Mouse (Mus musculus) liver, embryonic 13.5 days (tissue): ENCODE data around the gene Olfr1023. TPM values are rescaled to one million over a fixed set of nuclear protein-coding genes. Genes with fewer than 3 reads are reported as not detected.

Source experiments
- ATAC-seq: fragments of 200-750 bp; cut with Nextera tagmentation; 2 replicates; pipeline ENCODE4 v1.8.0; 2017; ENCODE audit warnings: low read depth, mild to moderate bottlenecking, moderate number of reproducible peaks, moderate library complexity
- DNase-seq: peaks from one replicate; pipeline ENCODE4 v3.0.0; 2022
- H3K27ac ChIP-seq: fragments of 300-500 bp; sonication (generic); 2 replicates; pipeline ENCODE4 v1.5.1; 2015; ENCODE audit warnings: moderate library complexity, mild to moderate bottlenecking, inconsistent platforms
- H3K27me3 ChIP-seq: fragments of 300-500 bp; sonication (generic); 2 replicates; pipeline ENCODE4 v1.6.1; 2015; ENCODE audit warnings: mild to moderate bottlenecking, inconsistent platforms
- H3K36me3 ChIP-seq: fragments of 300-500 bp; sonication (generic); 2 replicates; pipeline ENCODE4 v1.6.1; 2015; ENCODE audit warnings: mild to moderate bottlenecking, inconsistent platforms
- H3K4me1 ChIP-seq: fragments of 300-500 bp; sonication (generic); replicated peaks from 2 replicates; pipeline ENCODE4 v1.6.1; 2015; ENCODE audit warnings: inconsistent platforms
- H3K4me2 ChIP-seq: fragments of 300-500 bp; sonication (generic); 2 replicates; pipeline ENCODE4 v1.6.1; 2015; ENCODE audit warnings: inconsistent platforms, mild to moderate bottlenecking, moderate library complexity
- H3K4me3 ChIP-seq: fragments of 300-500 bp; sonication (generic); replicated peaks from 2 replicates; pipeline ENCODE4 v1.5.1; 2015; ENCODE audit warnings: mild to moderate bottlenecking, inconsistent platforms
- H3K9ac ChIP-seq: fragments of 300-500 bp; sonication (generic); 2 replicates; pipeline ENCODE4 v1.6.1; 2015; ENCODE audit warnings: mild to moderate bottlenecking, inconsistent platforms
- H3K9me3 ChIP-seq: fragments of 300-500 bp; sonication (generic); replicated peaks from 2 replicates; pipeline ENCODE4 v1.6.1; 2016; ENCODE audit warnings: inconsistent platforms
- WGBS: fragments of 180-500 bp; shearing (Covaris S2); methylation state at CpG from one replicate; pipeline ENCODE4 v1.1.7; 2015; ENCODE audit not compliant: insufficient replicate concordance; 5-methylcytosine and 5-hydroxymethylcytosine counted together
- polyA plus RNA-seq: library from polyadenylated mRNA; unstranded; fragments of >200 nt; fragmentation: Nextera tagmentation; extraction: Ambion mirVana; gene quantifications from 2 replicates; pipeline ENCODE4 v1.2.1, GENCODE M21; 2015

The Olfr1023 gene
- not detected in 2 replicates for polyA plus RNA-seq

- no peak within 1 kb of the TSS for H3K4me3 ChIP-seq
- H3K9ac ChIP-seq: no peak within 1 kb of the TSS
- H3K36me3 ChIP-seq: no peaks in the 10 kb centered on the region
- DNase-seq: no peak
- no peak within 1 kb of the TSS for H3K27ac ChIP-seq
- ATAC-seq: no peak
- no peaks in the 10 kb centered on the region for H3K4me1 ChIP-seq
- no peaks in the 10 kb centered on the region for H3K9me3 ChIP-seq
- no peak within 1 kb of the TSS for H3K4me2 ChIP-seq
- 46% methylated on average over 2 of the region's 2 CpGs for WGBS
- H3K27me3 ChIP-seq: no peaks in the 10 kb centered on the region
Measured at GRCm38 (mm10) chr2:85885340-85885739, at the start of gene Olfr1023. Olfr1023 (plus strand) TSS chr2:85885640.

GRCm38 (mm10) chr2:85845383-85845782 lies 40.1 kb upstream of the Olfr1023 start, which contains the start of gene Olfr1019:
Olfr1019 (minus strand) TSS chr2:85845483.
- H3K27ac ChIP-seq: no peak within 1 kb of the TSS
- no peaks in the 10 kb centered on the region for H3K4me1 ChIP-seq
- H3K36me3 ChIP-seq: no peaks in the 10 kb centered on the region
- DNase-seq (no peak), ATAC-seq (no peak)
- no peak within 1 kb of the TSS for H3K9ac ChIP-seq
- H3K27me3 ChIP-seq: no peaks in the 10 kb centered on the region
- no peak within 1 kb of the TSS for H3K4me3 ChIP-seq
- H3K9me3 ChIP-seq: no peaks in the 10 kb centered on the region
- no peak within 1 kb of the TSS for H3K4me2 ChIP-seq

- ATAC-seq: no peak
- WGBS: 67% methylated on average over 1 of the region's 1 CpGs
Measured at GRCm38 (mm10) chr2:85846730-85847129, 38.7 kb upstream of the Olfr1023 start, which contains the start of gene Olfr1020. Olfr1020 (plus strand) TSS chr2:85847030.

GRCm38 (mm10) chr2:85868294-85868693 lies 17.1 kb upstream of the Olfr1023 start, which contains the start of gene Olfr1022:
Olfr1022 (plus strand) TSS chr2:85868594.
- Histone ChIP-seq H3K27ac (no peak within 1 kb of the TSS), H3K9me3 (no peaks in the 10 kb centered on the region), H3K4me2 (no peak within 1 kb of the TSS), H3K4me3 (no peak within 1 kb of the TSS), H3K4me1 (no peaks in the 10 kb centered on the region), H3K9ac (no peak within 1 kb of the TSS), H3K36me3 (no peaks in the 10 kb centered on the region), H3K27me3 (no peaks in the 10 kb centered on the region)
- 28% methylated on average over 2 of the region's 2 CpGs for WGBS
- ATAC-seq (no peak), DNase-seq (no peak)

More at GRCm38 (mm10) chr2:85846730-85847129, 38.7 kb upstream of the Olfr1023 start, which contains the start of gene Olfr1020:
- DNase-seq: no peak
- Histone ChIP-seq H3K27ac (no peak within 1 kb of the TSS), H3K9ac (no peak within 1 kb of the TSS), H3K9me3 (no peaks in the 10 kb centered on the region), H3K36me3 (no peaks in the 10 kb centered on the region), H3K4me3 (no peak within 1 kb of the TSS), H3K4me2 (no peak within 1 kb of the TSS), H3K4me1 (no peaks in the 10 kb centered on the region), H3K27me3 (no peaks in the 10 kb centered on the region)

GRCm38 (mm10) chr2:85904952-85905351 lies 19.5 kb downstream of the Olfr1023 start, which contains the start of gene Olfr1024:
Olfr1024 (minus strand) TSS chr2:85905052.
- Histone ChIP-seq H3K9ac (no peak within 1 kb of the TSS), H3K27ac (no peak within 1 kb of the TSS), H3K9me3 (no peaks in the 10 kb centered on the region), H3K4me2 (no peak within 1 kb of the TSS), H3K4me3 (no peak within 1 kb of the TSS), H3K36me3 (no peaks in the 10 kb centered on the region), H3K4me1 (no peaks in the 10 kb centered on the region), H3K27me3 (no peaks in the 10 kb centered on the region)
- 65% methylated on average over 3 of the region's 3 CpGs for WGBS
- ATAC-seq (no peak), DNase-seq (no peak)

- Histone ChIP-seq H3K27me3 (no peaks in the 10 kb centered on the region), H3K9me3 (no peaks in the 10 kb centered on the region), H3K4me2 (no peak overlapping the region), H3K36me3 (no peaks in the 10 kb centered on the region), H3K4me1 (no peaks in the 10 kb centered on the region), H3K4me3 (no peak overlapping the region), H3K27ac (no peak overlapping the region), H3K9ac (no peak overlapping the region)
- ATAC-seq: no peak
- no peak for DNase-seq
Measured at GRCm38 (mm10) chr2:85913197-85913596, 27.8 kb downstream of the Olfr1023 start.

GRCm38 (mm10) chr2:85914893-85915292 lies 29.5 kb downstream of the Olfr1023 start, which contains the start of gene Olfr1025-ps1:
Olfr1025-ps1 (plus strand) TSS chr2:85915193.
- no peak for ATAC-seq
- Histone ChIP-seq H3K4me3 (no peak within 1 kb of the TSS), H3K9me3 (no peaks in the 10 kb centered on the region), H3K9ac (no peak within 1 kb of the TSS), H3K27me3 (no peaks in the 10 kb centered on the region), H3K27ac (no peak within 1 kb of the TSS), H3K36me3 (no peaks in the 10 kb centered on the region), H3K4me2 (no peak within 1 kb of the TSS), H3K4me1 (no peaks in the 10 kb centered on the region)
- no peak for DNase-seq
- 25% methylated on average over 1 of the region's 1 CpGs for WGBS

- no peaks in the 10 kb centered on the region for H3K27me3 ChIP-seq
- no peaks in the 10 kb centered on the region for H3K36me3 ChIP-seq
- DNase-seq (no peak), ATAC-seq (no peak)
- no peak within 1 kb of the TSS for H3K9ac ChIP-seq
- no peak within 1 kb of the TSS for H3K4me2 ChIP-seq
- 72% methylated on average over 3 of the region's 3 CpGs for WGBS
- no peak within 1 kb of the TSS for H3K27ac ChIP-seq
- H3K4me3 ChIP-seq: no peak within 1 kb of the TSS
- H3K4me1 ChIP-seq: no peaks in the 10 kb centered on the region
- no peaks in the 10 kb centered on the region for H3K9me3 ChIP-seq
Measured at GRCm38 (mm10) chr2:85921258-85921657, 35.8 kb downstream of the Olfr1023 start, which contains the start of gene Olfr1026. Olfr1026 (plus strand) TSS chr2:85921558.

Other genes with a start within 250 kb of the Olfr1023 start
- not detected in 2 replicates for gene Olfr1002, start 234.9 kb upstream of the Olfr1023 start, polyA plus RNA-seq
- gene Olfr154, start 221.2 kb upstream of the Olfr1023 start, polyA plus RNA-seq: not detected in 2 replicates
- not detected in 2 replicates for gene Olfr1006, start 206.9 kb upstream of the Olfr1023 start, polyA plus RNA-seq
- gene Olfr1008, start 196.2 kb upstream of the Olfr1023 start, polyA plus RNA-seq: not detected in 2 replicates
- not detected in 2 replicates for gene Olfr1009, start 170.2 kb upstream of the Olfr1023 start, polyA plus RNA-seq
- not detected in 2 replicates for gene Olfr1012, start 122.9 kb upstream of the Olfr1023 start, polyA plus RNA-seq
- gene Olfr1013, start 118.5 kb upstream of the Olfr1023 start, polyA plus RNA-seq: not detected in 2 replicates
- not detected in 2 replicates for gene Olfr1014, start 112.9 kb upstream of the Olfr1023 start, polyA plus RNA-seq
- not detected in 2 replicates for gene Olfr1015, start 103.6 kb upstream of the Olfr1023 start, polyA plus RNA-seq
- gene Olfr1016, start 83.1 kb upstream of the Olfr1023 start, polyA plus RNA-seq: not detected in 2 replicates
- gene Olfr1018, start 67.2 kb upstream of the Olfr1023 start, polyA plus RNA-seq: not detected in 2 replicates
- gene Olfr1019, start 40.2 kb upstream of the Olfr1023 start, polyA plus RNA-seq: not detected in 2 replicates
- not detected in 2 replicates for gene Olfr1020, start 38.6 kb upstream of the Olfr1023 start, polyA plus RNA-seq
- not detected in 2 replicates for gene Olfr1022, start 17.0 kb upstream of the Olfr1023 start, polyA plus RNA-seq
- not detected in 2 replicates for gene Olfr1024, start 19.4 kb downstream of the Olfr1023 start, polyA plus RNA-seq
- gene Olfr1025-ps1, start 29.6 kb downstream of the Olfr1023 start, polyA plus RNA-seq: not detected in 2 replicates
- not detected in 2 replicates for gene Olfr1026, start 35.9 kb downstream of the Olfr1023 start, polyA plus RNA-seq
- gene Olfr1028, start 64.8 kb downstream of the Olfr1023 start, polyA plus RNA-seq: not detected in 2 replicates
- not detected in 2 replicates for gene Olfr1029, start 88.3 kb downstream of the Olfr1023 start, polyA plus RNA-seq
- not detected in 2 replicates for gene Olfr1030, start 93.6 kb downstream of the Olfr1023 start, polyA plus RNA-seq
- not detected in 2 replicates for gene Olfr1031, start 104.7 kb downstream of the Olfr1023 start, polyA plus RNA-seq
- gene Olfr1032, start 119.9 kb downstream of the Olfr1023 start, polyA plus RNA-seq: not detected in 2 replicates
- gene Olfr1033, start 135.0 kb downstream of the Olfr1023 start, polyA plus RNA-seq: 0.16 and 0.41 TPM in 2 replicates
- gene Olfr1034, start 160.2 kb downstream of the Olfr1023 start, polyA plus RNA-seq: not detected in 2 replicates
- gene Olfr1036, start 188.4 kb downstream of the Olfr1023 start, polyA plus RNA-seq: not detected in 2 replicates
- gene Olfr1037, start 201.7 kb downstream of the Olfr1023 start, polyA plus RNA-seq: not detected in 2 replicates